Mouse (Mus musculus): ENCODE data around the gene Usp24. TPM values are rescaled to one million over a fixed set of nuclear protein-coding genes. Genes with fewer than 3 reads are reported as not detected.

Gene Usp24
- polyA plus RNA-seq, 1 experiment from 2014 or later, result 9.8 TPM

GRCm38 (mm10) chr4:106467420-106468110 is 151.6 kb downstream of the Usp24 start:
- DNase-seq (ENCODE audit: low spot score), result no peak
- H3K4me2 ChIP-seq (ENCODE audit: low read depth, severe bottlenecking), result no peak overlapping the region
- H3K9me3 ChIP-seq (ENCODE audit: control insufficient read depth, low read length), result no peaks in the 10 kb centered on the region
- no peak overlapping the region for H3K9ac ChIP-seq (ENCODE audit: low read length)
- WGBS, result 84% methylated on average over 13 of the region's 13 CpGs
- peaks cover 5% of the 10 kb centered on the region for H3K4me1 ChIP-seq (ENCODE audit: control insufficient read depth, insufficient read depth, low read length)
- peaks cover 29% of the 10 kb centered on the region for H3K27me3 ChIP-seq (ENCODE audit: control insufficient read depth, insufficient read depth, low read length)
- H3K36me3 ChIP-seq (ENCODE audit: control insufficient read depth, insufficient read depth, low read length), result no peaks in the 10 kb centered on the region
- H3K27ac ChIP-seq (replicated peaks; ENCODE audit: low read depth, low read length), result no peak overlapping the region
- H3K4me3 ChIP-seq (ENCODE audit: low read depth, low read length), result no peak overlapping the region
- ATAC-seq (ENCODE audit: insufficient number of reproducible peaks, low FRiP score, low TSS enrichment, low read depth), result no peak

- 81% methylated on average over 5 of the region's 5 CpGs for WGBS
- DNase-seq (ENCODE audit: low spot score), result no peak
Measured at GRCm38 (mm10) chr4:106470921-106471320, 154.9 kb downstream of the Usp24 start.

GRCm38 (mm10) chr4:106472335-106472734 is 156.3 kb downstream of the Usp24 start:
- no peak overlapping the region for H3K4me2 ChIP-seq (ENCODE audit: low read depth, severe bottlenecking)

More at GRCm38 (mm10) chr4:106470921-106471320, 154.9 kb downstream of the Usp24 start:
- no peak overlapping the region for H3K9ac ChIP-seq (ENCODE audit: low read length)
- no peaks in the 10 kb centered on the region for H3K36me3 ChIP-seq (ENCODE audit: control insufficient read depth, insufficient read depth, low read length)
- no peak overlapping the region for H3K27ac ChIP-seq (replicated peaks; ENCODE audit: low read depth, low read length)
- H3K4me2 ChIP-seq (ENCODE audit: low read depth, severe bottlenecking), result no peak overlapping the region
- H3K4me1 ChIP-seq (ENCODE audit: control insufficient read depth, insufficient read depth, low read length), result no peaks in the 10 kb centered on the region
- ATAC-seq (ENCODE audit: insufficient number of reproducible peaks, low FRiP score, low TSS enrichment, low read depth), result no peak
- no peaks in the 10 kb centered on the region for H3K9me3 ChIP-seq (ENCODE audit: control insufficient read depth, low read length)
- no peaks in the 10 kb centered on the region for H3K27me3 ChIP-seq (ENCODE audit: control insufficient read depth, insufficient read depth, low read length)
- no peak overlapping the region for H3K4me3 ChIP-seq (ENCODE audit: low read depth, low read length)

GRCm38 (mm10) chr4:106474241-106474640 is 158.2 kb downstream of the Usp24 start:
- WGBS, result 5% methylated on average over 6 of the region's 6 CpGs

More at GRCm38 (mm10) chr4:106472335-106472734, 156.3 kb downstream of the Usp24 start:
- Histone ChIP-seq H3K36me3 (ENCODE audit: control insufficient read depth, insufficient read depth, low read length) (no peaks in the 10 kb centered on the region), H3K4me3 (ENCODE audit: low read depth, low read length) (no peak overlapping the region), H3K9ac (ENCODE audit: low read length) (no peak overlapping the region), H3K27me3 (ENCODE audit: control insufficient read depth, insufficient read depth, low read length) (no peaks in the 10 kb centered on the region), H3K4me1 (ENCODE audit: control insufficient read depth, insufficient read depth, low read length) (no peaks in the 10 kb centered on the region), H3K9me3 (ENCODE audit: control insufficient read depth, low read length) (no peaks in the 10 kb centered on the region), H3K27ac (replicated peaks; ENCODE audit: low read depth, low read length) (no peak overlapping the region)
- ATAC-seq (ENCODE audit: insufficient number of reproducible peaks, low FRiP score, low TSS enrichment, low read depth) (no peak), DNase-seq (ENCODE audit: low spot score) (peak; percentile 77)
- WGBS, result 32% methylated on average over 3 of the region's 3 CpGs

GRCm38 (mm10) chr4:106480545-106480944 is 164.5 kb downstream of the Usp24 start:
- no peak for DNase-seq (ENCODE audit: low spot score)
- H3K4me1 ChIP-seq (ENCODE audit: control insufficient read depth, insufficient read depth, low read length), result no peaks in the 10 kb centered on the region
- no peaks in the 10 kb centered on the region for H3K36me3 ChIP-seq (ENCODE audit: control insufficient read depth, insufficient read depth, low read length)
- H3K4me3 ChIP-seq (ENCODE audit: low read depth, low read length), result no peak overlapping the region
- ATAC-seq (ENCODE audit: insufficient number of reproducible peaks, low FRiP score, low TSS enrichment, low read depth), result no peak
- H3K27ac ChIP-seq (replicated peaks; ENCODE audit: low read depth, low read length), result no peak overlapping the region
- no peak overlapping the region for H3K9ac ChIP-seq (ENCODE audit: low read length)
- no peaks in the 10 kb centered on the region for H3K9me3 ChIP-seq (ENCODE audit: control insufficient read depth, low read length)
- H3K4me2 ChIP-seq (ENCODE audit: low read depth, severe bottlenecking), result no peak overlapping the region
- 81% methylated on average over 3 of the region's 3 CpGs for WGBS
- H3K27me3 ChIP-seq (ENCODE audit: control insufficient read depth, insufficient read depth, low read length), result no peaks in the 10 kb centered on the region

More at GRCm38 (mm10) chr4:106474241-106474640, 158.2 kb downstream of the Usp24 start:
- no peaks in the 10 kb centered on the region for H3K27me3 ChIP-seq (ENCODE audit: control insufficient read depth, insufficient read depth, low read length)
- H3K9me3 ChIP-seq (ENCODE audit: control insufficient read depth, low read length), result no peaks in the 10 kb centered on the region
- no peaks in the 10 kb centered on the region for H3K4me1 ChIP-seq (ENCODE audit: control insufficient read depth, insufficient read depth, low read length)
- no peak for ATAC-seq (ENCODE audit: insufficient number of reproducible peaks, low FRiP score, low TSS enrichment, low read depth)
- H3K4me2 ChIP-seq (ENCODE audit: low read depth, severe bottlenecking), result no peak overlapping the region
- H3K36me3 ChIP-seq (ENCODE audit: control insufficient read depth, insufficient read depth, low read length), result no peaks in the 10 kb centered on the region
- H3K27ac ChIP-seq (replicated peaks; ENCODE audit: low read depth, low read length), result no peak overlapping the region
- peak; percentile 82 for DNase-seq (ENCODE audit: low spot score)
- H3K4me3 ChIP-seq (ENCODE audit: low read depth, low read length), result no peak overlapping the region
- no peak overlapping the region for H3K9ac ChIP-seq (ENCODE audit: low read length)

- DNase-seq (ENCODE audit: low spot score), result no peak
- H3K27ac ChIP-seq (replicated peaks; ENCODE audit: low read depth, low read length), result no peak overlapping the region
Measured at GRCm38 (mm10) chr4:106483215-106483727, 167.3 kb downstream of the Usp24 start.

GRCm38 (mm10) chr4:106483831-106484230 is 167.8 kb downstream of the Usp24 start:
- 91% methylated on average over 1 of the region's 1 CpGs for WGBS
- DNase-seq (ENCODE audit: low spot score) (no peak), ATAC-seq (ENCODE audit: insufficient number of reproducible peaks, low FRiP score, low TSS enrichment, low read depth) (no peak)
- H3K4me3 ChIP-seq (ENCODE audit: low read depth, low read length), result no peak overlapping the region
- H3K4me1 ChIP-seq (ENCODE audit: control insufficient read depth, insufficient read depth, low read length), result no peaks in the 10 kb centered on the region
- no peak overlapping the region for H3K9ac ChIP-seq (ENCODE audit: low read length)
- no peak overlapping the region for H3K4me2 ChIP-seq (ENCODE audit: low read depth, severe bottlenecking)
- H3K27ac ChIP-seq (replicated peaks; ENCODE audit: low read depth, low read length), result no peak overlapping the region
- H3K36me3 ChIP-seq (ENCODE audit: control insufficient read depth, insufficient read depth, low read length), result no peaks in the 10 kb centered on the region
- no peaks in the 10 kb centered on the region for H3K9me3 ChIP-seq (ENCODE audit: control insufficient read depth, low read length)
- H3K27me3 ChIP-seq (ENCODE audit: control insufficient read depth, insufficient read depth, low read length), result no peaks in the 10 kb centered on the region

More at GRCm38 (mm10) chr4:106483215-106483727, 167.3 kb downstream of the Usp24 start:
- Histone ChIP-seq H3K27me3 (ENCODE audit: control insufficient read depth, insufficient read depth, low read length) (no peaks in the 10 kb centered on the region), H3K4me3 (ENCODE audit: low read depth, low read length) (no peak overlapping the region), H3K9ac (ENCODE audit: low read length) (no peak overlapping the region), H3K36me3 (ENCODE audit: control insufficient read depth, insufficient read depth, low read length) (no peaks in the 10 kb centered on the region), H3K4me2 (ENCODE audit: low read depth, severe bottlenecking) (no peak overlapping the region), H3K9me3 (ENCODE audit: control insufficient read depth, low read length) (no peaks in the 10 kb centered on the region), H3K4me1 (ENCODE audit: control insufficient read depth, insufficient read depth, low read length) (no peaks in the 10 kb centered on the region)
- 43% methylated on average over 7 of the region's 7 CpGs for WGBS
- ATAC-seq (ENCODE audit: insufficient number of reproducible peaks, low FRiP score, low TSS enrichment, low read depth), result no peak

- no peak; the same call in 1 of the 2 replicates for ATAC-seq (ENCODE audit: insufficient number of reproducible peaks, low FRiP score, low TSS enrichment, low read depth)
- Histone ChIP-seq H3K4me1 (ENCODE audit: control insufficient read depth, insufficient read depth, low read length) (no peaks in the 10 kb centered on the region), H3K9me3 (ENCODE audit: control insufficient read depth, low read length) (no peaks in the 10 kb centered on the region), H3K27ac (replicated peaks; ENCODE audit: low read depth, low read length) (no peak overlapping the region), H3K9ac (ENCODE audit: low read length) (no peak overlapping the region), H3K27me3 (ENCODE audit: control insufficient read depth, insufficient read depth, low read length) (no peaks in the 10 kb centered on the region), H3K36me3 (ENCODE audit: control insufficient read depth, insufficient read depth, low read length) (no peaks in the 10 kb centered on the region), H3K4me3 (ENCODE audit: low read depth, low read length) (no peak overlapping the region), H3K4me2 (ENCODE audit: low read depth, severe bottlenecking) (no peak overlapping the region)
- no peak for DNase-seq (ENCODE audit: low spot score)
- 54% methylated on average over 4 of the region's 4 CpGs for WGBS
Measured at GRCm38 (mm10) chr4:106490620-106491019, 174.6 kb downstream of the Usp24 start.
